Mouse (Mus musculus) layer of hippocampus, adult 9-11 months (tissue): ENCODE data around the gene Ube2d1.

ENCODE experiments used
- DNase-seq: peaks from one replicate; pipeline ENCODE4 v3.0.0; 2022

The Ube2d1 gene

DNA sequence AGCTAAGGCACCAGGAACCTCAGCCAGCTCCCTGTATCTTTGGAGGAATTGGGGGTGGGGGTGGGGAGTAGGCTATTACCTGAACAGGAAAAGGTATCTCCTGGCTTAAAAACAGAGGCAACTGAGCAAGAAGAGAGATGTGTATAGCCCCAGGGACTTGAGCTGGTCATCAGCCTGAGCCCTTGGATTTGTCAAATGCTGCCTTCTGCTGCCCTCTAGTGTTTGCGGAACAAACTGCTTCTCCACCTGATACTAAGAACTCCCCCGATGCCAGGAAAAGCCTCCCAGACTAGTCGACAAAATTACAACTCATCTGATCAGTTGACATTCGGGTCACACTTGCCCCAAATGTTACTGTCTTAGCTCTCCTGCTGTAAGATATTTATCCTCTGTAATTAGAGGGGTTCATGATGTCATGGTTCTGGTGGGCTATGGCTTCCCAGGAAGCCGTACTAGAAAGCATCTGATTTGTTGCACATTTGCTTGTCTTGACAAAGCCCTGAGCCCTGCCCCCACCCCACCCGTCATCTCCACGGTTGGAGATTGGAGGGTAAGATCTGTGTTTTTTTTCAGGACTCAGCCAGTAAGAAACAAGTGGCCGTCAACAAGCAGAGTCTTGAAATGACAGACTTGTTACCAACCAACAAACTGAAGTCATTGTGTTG lies 66.7 kb downstream of the Ube2d1 start:
- peak; percentile 81 for DNase-seq

DNA sequence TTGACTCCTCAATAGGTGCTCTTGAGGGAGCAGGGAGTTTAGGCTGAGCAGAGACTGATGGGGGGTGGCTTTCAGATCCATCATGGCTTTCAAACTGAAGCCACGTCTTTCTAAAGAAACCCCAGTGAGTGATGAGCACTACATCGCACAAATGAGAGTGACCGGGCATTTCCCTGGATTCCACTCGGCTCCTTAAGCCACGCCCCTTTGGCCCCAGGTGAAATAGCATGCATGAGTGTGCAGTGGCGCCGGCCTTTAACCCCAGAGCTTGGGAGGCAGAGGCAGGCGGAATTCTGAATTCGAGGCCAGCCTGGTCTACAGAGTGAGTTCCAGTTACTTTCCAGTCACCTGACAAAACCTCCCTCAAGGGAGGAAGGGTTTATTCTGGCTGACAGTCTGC lies 69.1 kb downstream of the Ube2d1 start:
- DNase-seq, result no peak
